Mouse (Mus musculus) heart, postnatal 0 days (tissue): ENCODE measurements around the gene Supt3. TPM values are rescaled to one million over a fixed set of nuclear protein-coding genes. Genes with fewer than 3 reads are reported as not detected.
A peak's percentile ranks its signal among the peaks of the same experiment; 100 is the strongest.

Experiments
- ATAC-seq: fragments of 200-750 bp; cut with Nextera tagmentation; 2 replicates; pipeline ENCODE4 v1.8.0; 2017; ENCODE audit warnings: low read depth, moderate number of reproducible peaks, moderate library complexity; ENCODE audit not compliant: insufficient read depth
- DNase-seq: peaks from one replicate; pipeline ENCODE4 v3.0.0-alpha.2; 2016; ENCODE audit warnings: low spot score
- H3K27ac ChIP-seq: fragments of 300-500 bp; sonication (generic); 2 replicates; pipeline ENCODE4 v1.5.1; 2014; ENCODE audit warnings: low read depth, mild to moderate bottlenecking
- H3K27me3 ChIP-seq: fragments of 300-500 bp; sonication (generic); 2 replicates; pipeline ENCODE4 v1.6.1; 2014; ENCODE audit warnings: low read length, mixed read lengths; ENCODE audit not compliant: control insufficient read depth, insufficient read depth
- H3K36me3 ChIP-seq: fragments of 300-500 bp; sonication (generic); replicated peaks from 2 replicates; pipeline ENCODE4 v1.6.1; 2014; ENCODE audit warnings: low read length, mixed read lengths; ENCODE audit not compliant: control insufficient read depth, insufficient read depth
- H3K4me1 ChIP-seq: fragments of 300-500 bp; sonication (generic); 2 replicates; pipeline ENCODE4 v1.6.1; 2014; ENCODE audit warnings: antibody characterized with exemption; ENCODE audit not compliant: control insufficient read depth, insufficient read depth
- H3K4me2 ChIP-seq: fragments of 300-500 bp; sonication (generic); 2 replicates; pipeline ENCODE4 v1.6.1; 2014; ENCODE audit warnings: low read depth, mild to moderate bottlenecking, low read length, moderate library complexity
- H3K4me3 ChIP-seq: fragments of 300-500 bp; sonication (generic); 2 replicates; pipeline ENCODE4 v1.5.1; 2014; ENCODE audit warnings: low read depth, low read length
- H3K9ac ChIP-seq: fragments of 300-500 bp; sonication (generic); replicated peaks from 2 replicates; pipeline ENCODE4 v1.6.1; 2014; ENCODE audit warnings: low read depth, low read length, mixed read lengths
- H3K9me3 ChIP-seq: fragments of 300-500 bp; sonication (generic); replicated peaks from 2 replicates; pipeline ENCODE4 v1.6.1; 2016; ENCODE audit warnings: low read length; ENCODE audit not compliant: control insufficient read depth
- CTCF ChIP-seq: IDR thresholded peaks from 2 replicates; pipeline ENCODE4 v1.5.1; 2016; ENCODE audit warnings: antibody characterized with exemption, control low read depth, low read depth
- EP300 ChIP-seq: IDR thresholded peaks from 2 replicates; pipeline ENCODE4 v1.6.1; 2016; ENCODE audit warnings: antibody characterized with exemption, low read depth
- WGBS: fragments of 180-500 bp; shearing (Covaris S2); extraction: QIAGEN DNeasy Blood & Tissue Kit; methylation state at CpG from one replicate; pipeline ENCODE4 v1.1.7; 2014; 5-methylcytosine and 5-hydroxymethylcytosine counted together
- polyA plus RNA-seq: library from polyadenylated mRNA; unstranded; fragments of >200 nt; fragmentation: Nextera tagmentation; extraction: Ambion mirVana; gene quantifications from 2 replicates; pipeline ENCODE4 v1.2.1, GENCODE M21; 2015
- total RNA-seq: library from RNA; depleted of rRNA; stranded (reverse); fragments of >200 nt; gene quantifications from 2 replicates; pipeline ENCODE4 v1.2.3, GENCODE M21; 2014; ENCODE audit warnings: low replicate concordance

Gene Supt3
- total and polyA plus RNA-seq, 2 experiments from 2014 or later: 4.3 to 19.5 TPM

- no peak for DNase-seq
- TF ChIP-seq CTCF (no peak), EP300 (no peak)
- no peak overlapping the region for H3K4me3 ChIP-seq
- ATAC-seq: no peak
- WGBS: 81% methylated on average over 2 of the region's 2 CpGs
- no peaks in the 10 kb centered on the region; the same call in 1 of the 2 replicates for H3K4me1 ChIP-seq
- no peak overlapping the region for H3K27ac ChIP-seq
- H3K4me2 ChIP-seq: no peak overlapping the region
- no peak overlapping the region for H3K9ac ChIP-seq
- no peaks in the 10 kb centered on the region for H3K27me3 ChIP-seq
- H3K36me3 ChIP-seq: no peaks in the 10 kb centered on the region
- H3K9me3 ChIP-seq: no peaks in the 10 kb centered on the region
These were observed 6.2 kb downstream of the Supt3 start for GRCm38 (mm10) chr17:44783143-44783542.

DNA sequence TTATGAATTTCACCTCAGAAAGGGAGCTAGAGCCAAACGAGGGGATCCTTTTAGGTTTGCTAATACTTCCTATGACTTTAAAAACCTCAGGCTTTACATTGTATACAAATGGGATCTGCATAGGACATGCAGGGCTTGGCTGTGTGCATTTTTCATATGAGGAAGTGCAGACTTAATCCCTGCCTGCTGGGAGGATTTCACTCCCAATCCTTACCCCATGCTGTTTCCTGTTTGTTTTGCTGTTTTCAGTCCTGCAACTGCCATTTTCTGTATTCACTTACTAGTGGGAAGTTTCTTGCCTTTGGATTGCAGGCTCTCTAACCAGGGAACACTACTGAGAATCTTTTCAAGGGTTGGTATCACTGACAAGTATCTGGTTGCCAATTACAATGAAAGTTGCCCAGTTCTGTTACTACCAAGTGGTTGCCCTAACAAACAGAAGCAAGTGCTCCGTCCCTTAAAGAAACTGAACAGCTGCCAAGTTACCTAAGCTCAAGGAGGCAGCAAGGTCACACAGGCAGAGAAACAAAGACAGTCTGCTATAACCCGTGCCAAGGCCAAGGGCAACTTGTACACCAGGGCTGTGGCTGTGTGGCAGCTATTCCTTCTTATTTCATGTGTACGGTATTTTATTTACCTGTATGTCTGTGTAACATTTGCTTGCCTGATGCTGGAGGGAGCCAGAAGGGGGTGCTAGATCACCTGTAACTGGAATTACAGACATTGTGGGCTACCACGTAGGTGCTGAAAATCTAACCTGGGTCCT is 12.2 kb downstream of the Supt3 start:
- Histone ChIP-seq H3K27ac (peak overlapping the region; percentile 7; the same call in 1 of the 2 replicates), H3K4me2 (no peak overlapping the region), H3K9ac (no peak overlapping the region), H3K9me3 (no peaks in the 10 kb centered on the region), H3K4me3 (no peak overlapping the region), H3K36me3 (0 out of 2 replicates have a peak, but pooled peaks cover 7% of the 10 kb centered on the region), H3K27me3 (no peaks in the 10 kb centered on the region), H3K4me1 (no peaks in the 10 kb centered on the region)
- no peak for DNase-seq
- no peak for ATAC-seq
- TF ChIP-seq CTCF: no peak
- no peak for TF ChIP-seq EP300
- WGBS: 66% methylated on average over 5 of the region's 5 CpGs

GRCm38 (mm10) chr17:44792218-44792917 is 15.4 kb downstream of the Supt3 start:
- Histone ChIP-seq H3K27me3 (no peaks in the 10 kb centered on the region), H3K4me1 (no peaks in the 10 kb centered on the region), H3K9me3 (no peaks in the 10 kb centered on the region), H3K4me3 (no peak overlapping the region), H3K27ac (no peak overlapping the region), H3K36me3 (0 out of 2 replicates have a peak, but pooled peaks cover 7% of the 10 kb centered on the region), H3K9ac (no peak overlapping the region), H3K4me2 (no peak overlapping the region)
- no peak for ATAC-seq
- TF ChIP-seq EP300: no peak
- no peak for TF ChIP-seq CTCF
- no peak for DNase-seq
- WGBS: 74% methylated on average over 12 of the region's 12 CpGs

DNA sequence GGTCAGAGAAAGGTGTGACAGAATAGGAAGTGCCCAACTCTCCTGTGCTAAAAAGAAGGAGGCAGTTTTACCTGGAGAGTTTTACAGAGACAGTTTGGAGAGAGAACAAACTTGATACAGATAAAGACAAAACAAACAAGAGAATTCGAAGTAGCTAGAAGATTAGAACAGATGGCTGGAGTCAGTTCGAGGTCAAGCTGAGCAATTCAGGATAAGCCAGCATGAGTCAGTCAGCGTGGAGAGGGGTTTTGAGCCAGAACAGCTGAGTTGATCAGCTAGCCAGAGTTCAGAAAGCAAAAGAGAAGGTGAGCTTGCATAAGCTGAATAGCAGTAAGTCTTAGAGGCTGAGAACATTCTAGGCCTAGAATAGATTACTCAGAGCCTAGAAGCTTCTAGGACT is 20.4 kb downstream of the Supt3 start:
- ATAC-seq: no peak
- Histone ChIP-seq H3K9ac (no peak overlapping the region), H3K9me3 (no peaks in the 10 kb centered on the region), H3K27ac (no peak overlapping the region), H3K4me1 (no peaks in the 10 kb centered on the region), H3K36me3 (0 out of 2 replicates have a peak, but pooled peaks cover 7% of the 10 kb centered on the region), H3K4me3 (no peak overlapping the region), H3K27me3 (no peaks in the 10 kb centered on the region), H3K4me2 (no peak overlapping the region)
- 31% methylated on average over 3 of the region's 3 CpGs for WGBS
- no peak for DNase-seq
- TF ChIP-seq EP300 (no peak), CTCF (no peak)

- ATAC-seq: no peak
- Histone ChIP-seq H3K27me3 (no peaks in the 10 kb centered on the region), H3K4me3 (no peak overlapping the region), H3K9ac (no peak overlapping the region), H3K4me2 (no peak overlapping the region), H3K9me3 (no peaks in the 10 kb centered on the region), H3K4me1 (no peaks in the 10 kb centered on the region), H3K27ac (no peak overlapping the region), H3K36me3 (no peaks in the 10 kb centered on the region)
- WGBS: 95% methylated on average over 1 of the region's 1 CpGs
- TF ChIP-seq CTCF (no peak), EP300 (no peak)
- DNase-seq: no peak
These were observed 30.1 kb downstream of the Supt3 start for GRCm38 (mm10) chr17:44807031-44807430.
